8 mouse cellular contexts compared by ENCODE assay signal in the genomic region with DNA sequence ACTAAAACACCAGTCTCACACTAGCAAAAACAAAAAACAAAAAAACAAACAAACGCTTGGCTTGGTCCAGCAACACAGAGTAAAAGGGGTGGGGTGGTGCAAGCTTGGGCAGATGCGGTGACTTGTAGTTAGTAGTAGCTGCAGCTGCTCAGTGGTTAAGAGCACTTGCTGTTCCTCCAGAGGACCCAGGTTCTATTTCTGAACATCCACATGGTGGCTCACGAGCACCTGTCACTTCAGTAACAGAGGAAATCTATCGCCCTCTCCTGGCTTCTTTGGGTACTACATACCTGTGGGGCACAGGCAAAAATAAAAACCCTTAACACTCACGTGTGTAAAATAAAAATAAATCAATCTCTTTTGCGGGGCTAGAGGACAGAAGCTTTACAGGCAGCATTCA.
A peak's percentile ranks its signal among the peaks of the same experiment; 100 is the strongest.
DNase-seq lines count a peak whose midpoint lies in the region; ATAC-seq lines count a peak whose summit lies in the region.

No protein-coding gene starts in this region.

- no peak for ATAC-seq in frontal cortex, adult (ENCODE audit: low TSS enrichment)

- DNase-seq in frontal cortex, postnatal 14 days (ENCODE audit: low spot score in 2 of 2), result peak; percentile 6 to 17
- DNase-seq in 3T3-L1 (ENCODE audit: low read depth, low spot score) (peak; percentile 85), WW6 (ENCODE audit: low read depth, low spot score) (peak; percentile 65)
- peak; percentile 68 for DNase-seq in embryo, embryonic 11 days
- DNase-seq in kidney, postnatal 36 days, result peak; percentile 65 to 84
- DNase-seq in lung, postnatal 25 days (ENCODE audit: low spot score), result peak; percentile 72
- DNase-seq in testis, postnatal 10 days (ENCODE audit: low spot score), result peak; percentile 83

Comparison
In these comparisons a context has a peak if more than half of its experiments do, and no peak if none do; other contexts are left out.
1. DNase-seq: peak in every context shown above with its lines; median percentile 85 in 3T3-L1; 83 in testis, postnatal 10 days; 74 in kidney, postnatal 36 days; 72 in lung, postnatal 25 days; 68 in embryo, embryonic 11 days; 65 in WW6; 12 in frontal cortex, postnatal 14 days.